ENCODE assay signal across 8 mouse cellular contexts in the genomic region with DNA sequence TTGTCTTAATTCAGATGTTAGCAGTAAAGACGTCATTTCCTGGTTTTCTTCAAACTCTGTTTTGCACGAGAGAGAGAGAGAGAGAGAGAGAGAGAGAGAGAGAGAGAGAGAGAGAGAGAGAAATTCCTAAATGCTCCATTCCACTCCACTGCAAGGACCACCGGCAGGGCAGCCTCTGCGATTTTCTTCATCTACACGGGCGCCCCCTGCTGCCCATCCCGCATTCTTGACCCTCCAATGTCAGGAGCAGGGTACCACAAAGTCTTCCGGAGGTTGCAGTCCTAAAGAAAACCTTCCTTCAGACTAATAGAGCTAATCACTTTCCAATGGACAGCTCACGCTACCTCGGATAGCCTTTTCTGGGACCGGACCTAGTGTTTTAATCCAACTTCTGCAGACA. TPM values are rescaled to one million over a fixed set of nuclear protein-coding genes. Genes with fewer than 3 reads are reported as not detected.
A peak's percentile ranks its signal among the peaks of the same experiment; 100 is the strongest.
DNase-seq lines count a peak whose midpoint lies in the region; ATAC-seq and TF ChIP-seq lines count a peak whose summit lies in the region.

No protein-coding gene starts in this region.

- peak; percentile 84 for ATAC-seq in embryonic facial prominence, embryonic 14.5 days (ENCODE audit: low read depth)
- ATAC-seq in heart, embryonic 12.5 days (ENCODE audit: insufficient number of reproducible peaks, low FRiP score), result peak; percentile 81
- ATAC-seq in kidney, embryonic 16.5 days (ENCODE audit: low FRiP score, low TSS enrichment), result peak; percentile 84
- peak; percentile 58; the same call in 1 of the 2 replicates for ATAC-seq in liver, embryonic 13.5 days (ENCODE audit: low read depth)
- ATAC-seq in neural tube, embryonic 11.5 days (ENCODE audit: insufficient read depth, low FRiP score, low TSS enrichment), result peak; percentile 81
- peak; percentile 79 for ATAC-seq in stomach, embryonic 16.5 days (ENCODE audit: insufficient read depth, low FRiP score)

- peak; percentile 54 for TF ChIP-seq CTCF in cerebellum, adult 2 months (IDR thresholded peaks at IDR 0.05; ENCODE audit: borderline replicate concordance, insufficient read depth, low read depth, low read length)

- peak overlapping the region; percentile 52 for H3K4me3 ChIP-seq in cerebellum, adult 2 months (replicated peaks; ENCODE audit: insufficient read depth, low read depth, low read length)
- peak overlapping the region; percentile 92 for H3K4me3 ChIP-seq in embryonic facial prominence, embryonic 14.5 days (ENCODE audit: low read depth, low read length)
- H3K4me3 ChIP-seq in heart, embryonic 12.5 days, result peak overlapping the region; percentile 98
- peak overlapping the region; percentile 96 for H3K4me3 ChIP-seq in kidney, embryonic 16.5 days (ENCODE audit: low read length)
- H3K4me3 ChIP-seq in liver, embryonic 13.5 days (replicated peaks), result peak overlapping the region; percentile 68
- H3K4me3 ChIP-seq in neural tube, embryonic 11.5 days (ENCODE audit: low read depth, low read length), result peak overlapping the region; percentile 84
- H3K4me3 ChIP-seq in stomach, embryonic 16.5 days (replicated peaks; ENCODE audit: low read length), result peak overlapping the region; percentile 74

- H3K9ac ChIP-seq in embryonic facial prominence, embryonic 14.5 days (ENCODE audit: low read depth, low read length), result peak overlapping the region; percentile 88
- peak overlapping the region; percentile 99 for H3K9ac ChIP-seq in heart, embryonic 12.5 days
- H3K9ac ChIP-seq in kidney, embryonic 16.5 days (replicated peaks; ENCODE audit: low read length), result peak overlapping the region; percentile 96
- no peak overlapping the region for H3K9ac ChIP-seq in liver, embryonic 13.5 days
- peak overlapping the region; percentile 71 for H3K9ac ChIP-seq in neural tube, embryonic 11.5 days (ENCODE audit: low read length)
- peak overlapping the region; percentile 89 for H3K9ac ChIP-seq in stomach, embryonic 16.5 days (ENCODE audit: low read length)

- peak overlapping the region; percentile 87 for H3K4me2 ChIP-seq in embryonic facial prominence, embryonic 14.5 days (ENCODE audit: low read depth, low read length)
- H3K4me2 ChIP-seq in heart, embryonic 12.5 days, result peak overlapping the region; percentile 84
- peak overlapping the region; percentile 91 for H3K4me2 ChIP-seq in kidney, embryonic 16.5 days (replicated peaks; ENCODE audit: low read depth, low read length)
- peak overlapping the region; percentile 95 for H3K4me2 ChIP-seq in liver, embryonic 13.5 days
- H3K4me2 ChIP-seq in neural tube, embryonic 11.5 days (ENCODE audit: low read depth), result peak overlapping the region; percentile 97
- H3K4me2 ChIP-seq in stomach, embryonic 16.5 days (ENCODE audit: low read depth, low read length), result peak overlapping the region; percentile 98

- no peaks in the 10 kb centered on the region for H3K4me1 ChIP-seq in cerebellum, adult 2 months (ENCODE audit: control insufficient read depth, insufficient read depth, low read length)
- peaks cover 8% of the 10 kb centered on the region for H3K4me1 ChIP-seq in embryonic facial prominence, embryonic 14.5 days (ENCODE audit: control insufficient read depth, insufficient read depth, low read length)
- peaks cover 34% of the 10 kb centered on the region for H3K4me1 ChIP-seq in heart, embryonic 12.5 days (replicated peaks)
- peaks cover 11% of the 10 kb centered on the region; the same call in 1 of the 2 replicates for H3K4me1 ChIP-seq in kidney, embryonic 16.5 days (ENCODE audit: insufficient read depth, low read length)
- peaks cover 22% of the 10 kb centered on the region for H3K4me1 ChIP-seq in liver, embryonic 13.5 days (replicated peaks)
- H3K4me1 ChIP-seq in neural tube, embryonic 11.5 days (ENCODE audit: control insufficient read depth, insufficient read depth, low read length), result no peaks in the 10 kb centered on the region; the same call in 1 of the 2 replicates
- H3K4me1 ChIP-seq in stomach, embryonic 16.5 days (ENCODE audit: control insufficient read depth, insufficient read depth, low read length), result 0 out of 2 replicates have a peak, but pooled peaks cover 4% of the 10 kb centered on the region

- WGBS in cerebellum, adult 2 months, result 2% methylated on average over 11 of the region's 11 CpGs
- under 1% methylated on average over 11 of the region's 11 CpGs for WGBS in embryonic facial prominence, embryonic 14.5 days
- WGBS in heart, embryonic 12.5 days, result 0% methylated on average over 11 of the region's 11 CpGs
- 0% methylated on average over 11 of the region's 11 CpGs for WGBS in kidney, embryonic 16.5 days
- 0% methylated on average over 11 of the region's 11 CpGs for WGBS in liver, embryonic 13.5 days (ENCODE audit: insufficient replicate concordance)
- 0% methylated on average over 11 of the region's 11 CpGs for WGBS in neural tube, embryonic 11.5 days
- WGBS in stomach, embryonic 16.5 days, result under 1% methylated on average over 11 of the region's 11 CpGs

- DNase-seq in cerebellum, adult 2 months, result peak; percentile 29 to 52
- DNase-seq in cerebellum, adult 9-11 months, result no peak
- peak; percentile 94 for DNase-seq in embryonic facial prominence, embryonic 14.5 days (ENCODE audit: low spot score)
- DNase-seq in liver, embryonic 13.5 days, result peak; percentile 54
- peak; percentile 88 for DNase-seq in neural tube, embryonic 11.5 days (ENCODE audit: low spot score)

- no peak overlapping the region for H3K27ac ChIP-seq in cerebellum, adult 2 months (ENCODE audit: insufficient read depth, low read length)
- peak overlapping the region; percentile 94 for H3K27ac ChIP-seq in embryonic facial prominence, embryonic 14.5 days (replicated peaks; ENCODE audit: low read depth, low read length)
- H3K27ac ChIP-seq in heart, embryonic 12.5 days (ENCODE audit: poor library complexity, severe bottlenecking), result peak overlapping the region; percentile 98
- H3K27ac ChIP-seq in kidney, embryonic 16.5 days (ENCODE audit: low read length), result peak overlapping the region; percentile 92
- H3K27ac ChIP-seq in liver, embryonic 13.5 days, result no peak overlapping the region
- H3K27ac ChIP-seq in neural tube, embryonic 11.5 days (ENCODE audit: low read depth, low read length), result no peak overlapping the region
- peak overlapping the region; percentile 90 for H3K27ac ChIP-seq in stomach, embryonic 16.5 days (ENCODE audit: low read length)

- no peaks in the 10 kb centered on the region for H3K36me3 ChIP-seq in embryonic facial prominence, embryonic 14.5 days (ENCODE audit: control insufficient read depth, insufficient read depth, low read length)
- H3K36me3 ChIP-seq in heart, embryonic 12.5 days, result peaks cover 12% of the 10 kb centered on the region
- 0 out of 2 replicates have a peak, but pooled peaks cover 9% of the 10 kb centered on the region for H3K36me3 ChIP-seq in kidney, embryonic 16.5 days (ENCODE audit: insufficient read depth, low read length)
- no peaks in the 10 kb centered on the region for H3K36me3 ChIP-seq in liver, embryonic 13.5 days
- no peaks in the 10 kb centered on the region for H3K36me3 ChIP-seq in neural tube, embryonic 11.5 days (ENCODE audit: control insufficient read depth, insufficient read depth, low read length)
- H3K36me3 ChIP-seq in stomach, embryonic 16.5 days (ENCODE audit: control insufficient read depth, insufficient read depth, low read length), result no peaks in the 10 kb centered on the region

- TF ChIP-seq POLR2A in cerebellum, adult 2 months (IDR thresholded peaks at IDR 0.05; ENCODE audit: borderline replicate concordance, insufficient read depth, low read length), result no peak

- H3K9me3 ChIP-seq in embryonic facial prominence, embryonic 14.5 days (ENCODE audit: control insufficient read depth, low read length), result no peaks in the 10 kb centered on the region
- H3K9me3 ChIP-seq in heart, embryonic 12.5 days (replicated peaks), result no peaks in the 10 kb centered on the region
- no peaks in the 10 kb centered on the region for H3K9me3 ChIP-seq in kidney, embryonic 16.5 days (ENCODE audit: low read length)
- H3K9me3 ChIP-seq in liver, embryonic 13.5 days (replicated peaks), result no peaks in the 10 kb centered on the region
- H3K9me3 ChIP-seq in neural tube, embryonic 11.5 days (ENCODE audit: control insufficient read depth, low read length), result no peaks in the 10 kb centered on the region
- H3K9me3 ChIP-seq in stomach, embryonic 16.5 days (replicated peaks; ENCODE audit: control insufficient read depth, low read length), result no peaks in the 10 kb centered on the region

- H3K27me3 ChIP-seq in cerebellum, adult 2 months (ENCODE audit: control insufficient read depth, insufficient read depth, low read length), result peaks cover 5% of the 10 kb centered on the region; the same call in 1 of the 2 replicates
- no peaks in the 10 kb centered on the region for H3K27me3 ChIP-seq in embryonic facial prominence, embryonic 14.5 days (replicated peaks; ENCODE audit: control insufficient read depth, insufficient read depth, low read length)
- H3K27me3 ChIP-seq in heart, embryonic 12.5 days (replicated peaks), result no peaks in the 10 kb centered on the region
- H3K27me3 ChIP-seq in kidney, embryonic 16.5 days (ENCODE audit: insufficient read depth, low read length), result 0 out of 2 replicates have a peak, but pooled peaks cover 4% of the 10 kb centered on the region
- peaks cover 28% of the 10 kb centered on the region for H3K27me3 ChIP-seq in liver, embryonic 13.5 days
- peaks cover 3% of the 10 kb centered on the region; the same call in 1 of the 2 replicates for H3K27me3 ChIP-seq in neural tube, embryonic 11.5 days (ENCODE audit: control insufficient read depth, insufficient read depth, low read length)
- no peaks in the 10 kb centered on the region for H3K27me3 ChIP-seq in stomach, embryonic 16.5 days (ENCODE audit: control insufficient read depth, insufficient read depth, low read length)

RNA-seq across cellular contexts. Expression of a gene that starts 0.5 kb away (rescaled TPM):
- 1.8 and 1.9 TPM in 2 replicates for polyA plus RNA-seq in cerebellum, adult 2 months (2012; rRNA removed)
- polyA plus RNA-seq in embryonic facial prominence, embryonic 14.5 days (2014; fragmentation: Nextera tagmentation; extraction: Ambion mirVana), result 53.9 and 60.7 TPM in 2 replicates
- polyA plus RNA-seq in heart, embryonic 12.5 days (2016; fragmentation: Nextera tagmentation; extraction: Ambion mirVana), result 58.8 and 59.3 TPM in 2 replicates
- polyA plus RNA-seq in kidney, embryonic 16.5 days (2015; fragmentation: Nextera tagmentation; extraction: Ambion mirVana), result 40.2 and 41.1 TPM in 2 replicates
- 2.7 and 2.9 TPM in 2 replicates for polyA plus RNA-seq in liver, embryonic 13.5 days (2015; fragmentation: Nextera tagmentation; extraction: Ambion mirVana)
- 7.3 and 9.5 TPM in 2 replicates for polyA plus RNA-seq in neural tube, embryonic 11.5 days (2014; fragmentation: Nextera tagmentation; extraction: Ambion mirVana)
- 30.1 and 30.4 TPM in 2 replicates for polyA plus RNA-seq in stomach, embryonic 16.5 days (2015; fragmentation: Nextera tagmentation; extraction: Ambion mirVana)

Comparison
In these comparisons a context has a peak if more than half of its experiments do, and no peak if none do; other contexts are left out.
1. H3K27ac ChIP-seq: peak in embryonic facial prominence, embryonic 14.5 days (single experiment), heart, embryonic 12.5 days (single experiment), kidney, embryonic 16.5 days (single experiment) and stomach, embryonic 16.5 days (single experiment); none in cerebellum, adult 2 months (single experiment), liver, embryonic 13.5 days (single experiment) and neural tube, embryonic 11.5 days (single experiment).
2. Peak in every context shown above with its lines, with median percentiles within 50 percentile points of each other: H3K4me3 ChIP-seq, ATAC-seq and H3K4me2 ChIP-seq.